Mouse (Mus musculus): Measurements from ENCODE around the gene Inca1. TPM values are rescaled to one million over a fixed set of nuclear protein-coding genes. Genes with fewer than 3 reads are reported as not detected.

Inca1 gene
- polyA plus RNA-seq, 1 experiment = 4.5 TPM

GRCm38 (mm10) chr11:70652029-70652883, 47.7 kb downstream of the Inca1 start:
- peak overlapping the region; percentile 100 for H3K4me3 ChIP-seq (ENCODE audit: low read depth, low read length)
- H3K27ac ChIP-seq (ENCODE audit: insufficient read depth, low read length) = peak overlapping the region; percentile 74
- peaks cover 45% of the 10 kb centered on the region for H3K36me3 ChIP-seq (ENCODE audit: control insufficient read depth, insufficient read depth, low read length, poor library complexity, severe bottlenecking)
- peak overlapping the region; percentile 100 for H3K9ac ChIP-seq (ENCODE audit: low read depth, poor library complexity, severe bottlenecking)
- no peaks in the 10 kb centered on the region for H3K27me3 ChIP-seq (ENCODE audit: control insufficient read depth, insufficient read depth, low read length, poor library complexity, severe bottlenecking)
- no peaks in the 10 kb centered on the region for H3K4me1 ChIP-seq (ENCODE audit: control insufficient read depth, insufficient read depth, low read length)
- no peaks in the 10 kb centered on the region for H3K9me3 ChIP-seq (replicated peaks; ENCODE audit: control insufficient read depth, insufficient read depth, low read length, poor library complexity, severe bottlenecking)
- TF ChIP-seq POLR2A (IDR thresholded peaks at IDR 0.05; ENCODE audit: insufficient read depth, low read length) (no peak), CTCF (IDR thresholded peaks at IDR 0.05; ENCODE audit: low read depth, low read length) (no peak), EP300 (IDR thresholded peaks at IDR 0.05; ENCODE audit: insufficient read depth, low read depth, low read length) (no peak)

- Histone ChIP-seq H3K36me3 (ENCODE audit: control insufficient read depth, insufficient read depth, low read length, poor library complexity, severe bottlenecking) (peaks cover 45% of the 10 kb centered on the region), H3K27me3 (ENCODE audit: control insufficient read depth, insufficient read depth, low read length, poor library complexity, severe bottlenecking) (no peaks in the 10 kb centered on the region), H3K9ac (ENCODE audit: low read depth, poor library complexity, severe bottlenecking) (no peak overlapping the region), H3K4me1 (ENCODE audit: control insufficient read depth, insufficient read depth, low read length) (no peaks in the 10 kb centered on the region), H3K4me3 (ENCODE audit: low read depth, low read length) (no peak overlapping the region), H3K9me3 (replicated peaks; ENCODE audit: control insufficient read depth, insufficient read depth, low read length, poor library complexity, severe bottlenecking) (no peaks in the 10 kb centered on the region), H3K27ac (ENCODE audit: insufficient read depth, low read length) (no peak overlapping the region)
- TF ChIP-seq EP300 (IDR thresholded peaks at IDR 0.05; ENCODE audit: insufficient read depth, low read depth, low read length) (no peak), CTCF (IDR thresholded peaks at IDR 0.05; ENCODE audit: low read depth, low read length) (no peak), POLR2A (IDR thresholded peaks at IDR 0.05; ENCODE audit: insufficient read depth, low read length) (no peak)
Measured at GRCm38 (mm10) chr11:70651391-70651790, 48.6 kb downstream of the Inca1 start.

GRCm38 (mm10) chr11:70650322-70651175, 49.4 kb downstream of the Inca1 start:
- Histone ChIP-seq H3K27me3 (ENCODE audit: control insufficient read depth, insufficient read depth, low read length, poor library complexity, severe bottlenecking) (no peaks in the 10 kb centered on the region), H3K9ac (ENCODE audit: low read depth, poor library complexity, severe bottlenecking) (no peak overlapping the region), H3K4me1 (ENCODE audit: control insufficient read depth, insufficient read depth, low read length) (peaks cover 2% of the 10 kb centered on the region), H3K36me3 (ENCODE audit: control insufficient read depth, insufficient read depth, low read length, poor library complexity, severe bottlenecking) (peaks cover 45% of the 10 kb centered on the region), H3K4me3 (ENCODE audit: low read depth, low read length) (no peak overlapping the region), H3K9me3 (replicated peaks; ENCODE audit: control insufficient read depth, insufficient read depth, low read length, poor library complexity, severe bottlenecking) (no peaks in the 10 kb centered on the region), H3K27ac (ENCODE audit: insufficient read depth, low read length) (peak overlapping the region; percentile 55)
- TF ChIP-seq EP300 (IDR thresholded peaks at IDR 0.05; ENCODE audit: insufficient read depth, low read depth, low read length) (no peak), CTCF (IDR thresholded peaks at IDR 0.05; ENCODE audit: low read depth, low read length) (no peak), POLR2A (IDR thresholded peaks at IDR 0.05; ENCODE audit: insufficient read depth, low read length) (no peak)

GRCm38 (mm10) chr11:70649185-70649734, 50.7 kb downstream of the Inca1 start:
- no peak overlapping the region for H3K4me3 ChIP-seq (ENCODE audit: low read depth, low read length)
- TF ChIP-seq EP300 (IDR thresholded peaks at IDR 0.05; ENCODE audit: insufficient read depth, low read depth, low read length) = no peak
- no peak for TF ChIP-seq CTCF (IDR thresholded peaks at IDR 0.05; ENCODE audit: low read depth, low read length)
- no peak for TF ChIP-seq POLR2A (IDR thresholded peaks at IDR 0.05; ENCODE audit: insufficient read depth, low read length)
- peaks cover 54% of the 10 kb centered on the region for H3K36me3 ChIP-seq (ENCODE audit: control insufficient read depth, insufficient read depth, low read length, poor library complexity, severe bottlenecking)
- H3K9me3 ChIP-seq (replicated peaks; ENCODE audit: control insufficient read depth, insufficient read depth, low read length, poor library complexity, severe bottlenecking) = no peaks in the 10 kb centered on the region
- no peak overlapping the region for H3K27ac ChIP-seq (ENCODE audit: insufficient read depth, low read length)
- H3K4me1 ChIP-seq (ENCODE audit: control insufficient read depth, insufficient read depth, low read length) = peaks cover 2% of the 10 kb centered on the region
- no peaks in the 10 kb centered on the region for H3K27me3 ChIP-seq (ENCODE audit: control insufficient read depth, insufficient read depth, low read length, poor library complexity, severe bottlenecking)
- H3K9ac ChIP-seq (ENCODE audit: low read depth, poor library complexity, severe bottlenecking) = no peak overlapping the region

GRCm38 (mm10) chr11:70648512-70648911, 51.4 kb downstream of the Inca1 start:
- H3K36me3 ChIP-seq (ENCODE audit: control insufficient read depth, insufficient read depth, low read length, poor library complexity, severe bottlenecking) = peaks cover 54% of the 10 kb centered on the region

More at GRCm38 (mm10) chr11:70648512-70648911, 51.4 kb downstream of the Inca1 start:
- Histone ChIP-seq H3K9ac (ENCODE audit: low read depth, poor library complexity, severe bottlenecking) (peak overlapping the region; percentile 88; the same call in 1 of the 2 replicates), H3K4me1 (ENCODE audit: control insufficient read depth, insufficient read depth, low read length) (peaks cover 2% of the 10 kb centered on the region), H3K27ac (ENCODE audit: insufficient read depth, low read length) (no peak overlapping the region), H3K27me3 (ENCODE audit: control insufficient read depth, insufficient read depth, low read length, poor library complexity, severe bottlenecking) (no peaks in the 10 kb centered on the region), H3K4me3 (ENCODE audit: low read depth, low read length) (no peak overlapping the region), H3K9me3 (replicated peaks; ENCODE audit: control insufficient read depth, insufficient read depth, low read length, poor library complexity, severe bottlenecking) (no peaks in the 10 kb centered on the region)
- TF ChIP-seq EP300 (IDR thresholded peaks at IDR 0.05; ENCODE audit: insufficient read depth, low read depth, low read length) (no peak), CTCF (IDR thresholded peaks at IDR 0.05; ENCODE audit: low read depth, low read length) (no peak), POLR2A (IDR thresholded peaks at IDR 0.05; ENCODE audit: insufficient read depth, low read length) (no peak)
